ENCODE assay signal across 19 mouse cellular contexts in genomic region chr8:86881951-86882350, GRCm38 (mm10). TPM values are rescaled to one million over a fixed set of nuclear protein-coding genes. Genes with fewer than 3 reads are reported as not detected.
DNase-seq lines count a peak whose midpoint lies in the region; ATAC-seq and TF ChIP-seq lines count a peak whose summit lies in the region.
"Had no signal": no experiment of that assay in that cellular context is flagged by ENCODE, and none has a peak within 500 bp of the region (broad histone marks: within the 10 kb centered on the region; RNA-seq: fewer than 3 reads in every experiment).

No protein-coding gene starts in this region.

- DNase-seq in heart, adult 2 months: no peak
- no peak for DNase-seq in heart, postnatal 4 days
- DNase-seq in lung, embryonic 14.5 days: no peak
- no peak for DNase-seq in lung, postnatal 0 days (ENCODE audit: low spot score)
- no peak for DNase-seq in lung, postnatal 14 days
- DNase-seq: adrenal gland, postnatal 36 days; cerebellum, adult 9-10 months; forebrain, postnatal 0 days; gastrocnemius, postnatal 36 days; kidney, postnatal 25 days; layer of hippocampus, postnatal 36 days; retina, postnatal 1 day; thymus, postnatal 4 days had no signal

- no peaks in the 10 kb centered on the region for H3K9me3 ChIP-seq in lung, embryonic 14.5 days (ENCODE audit: low read depth, low read length)
- H3K9me3 ChIP-seq in lung, postnatal 0 days (ENCODE audit: low read length): no peaks in the 10 kb centered on the region
- no peaks in the 10 kb centered on the region for H3K9me3 ChIP-seq in stomach, embryonic 16.5 days (replicated peaks; ENCODE audit: control insufficient read depth, low read length)
- H3K9me3 ChIP-seq: embryonic facial prominence, embryonic 12.5 days had no signal

- intact Hi-C loops in heart, adult 2 months (cut with DNase I): loop anchor here (2.0 to 5.0 kb wide), 2 partner anchors 15 to 260 kb away; partner anchors contain the start of gene Lonp2

- H3K79me2 ChIP-seq in heart, adult 2 months (replicated peaks; ENCODE audit: control insufficient read depth, insufficient read depth, low read length): peaks cover 6% of the 10 kb centered on the region

- TF ChIP-seq CTCF in heart, adult 2 months (IDR thresholded peaks at IDR 0.05): no peak
- no peak for TF ChIP-seq CTCF in lung, embryonic 14.5 days (IDR thresholded peaks at IDR 0.05; ENCODE audit: low read depth)
- no peak for TF ChIP-seq CTCF in lung, postnatal 0 days (IDR thresholded peaks at IDR 0.05)
- no peak for TF ChIP-seq CTCF in embryonic fibroblast, embryonic 13.5 days (IDR thresholded peaks at IDR 0.05; ENCODE audit: borderline replicate concordance, insufficient read depth, low read length)

- no peak overlapping the region for H3K4me2 ChIP-seq in lung, embryonic 14.5 days
- no peak overlapping the region for H3K4me2 ChIP-seq in lung, postnatal 0 days (replicated peaks; ENCODE audit: low read depth, low read length)
- no peak overlapping the region for H3K4me2 ChIP-seq in stomach, embryonic 16.5 days (ENCODE audit: low read depth, low read length)
- H3K4me2 ChIP-seq: midbrain, embryonic 11.5 days had no signal

- H3K27me3 ChIP-seq in heart, adult 2 months (ENCODE audit: control insufficient read depth, insufficient read depth, low read length): no peaks in the 10 kb centered on the region
- no peaks in the 10 kb centered on the region for H3K27me3 ChIP-seq in lung, embryonic 14.5 days (ENCODE audit: insufficient read depth, low read length)
- no peaks in the 10 kb centered on the region for H3K27me3 ChIP-seq in lung, postnatal 0 days (replicated peaks; ENCODE audit: insufficient read depth, low read length)
- no peaks in the 10 kb centered on the region for H3K27me3 ChIP-seq in stomach, embryonic 16.5 days (ENCODE audit: control insufficient read depth, insufficient read depth, low read length)
- H3K27me3 ChIP-seq: embryonic facial prominence, embryonic 12.5 days had no signal

- no peak for ATAC-seq in lung, embryonic 14.5 days (ENCODE audit: insufficient read depth)
- ATAC-seq in lung, postnatal 0 days: no peak
- no peak for ATAC-seq in stomach, embryonic 16.5 days (ENCODE audit: insufficient read depth, low FRiP score)
- no peak for ATAC-seq in erythroblast, adult 5-6 weeks (replicated peaks; ENCODE audit: low FRiP score, poor library complexity, severe bottlenecking)
- ATAC-seq: forebrain, postnatal 0 days; hindbrain, postnatal 0 days had no signal

- H3K9ac ChIP-seq in heart, adult 2 months (ENCODE audit: low read depth, low read length): peak overlapping the region; percentile 14
- no peak overlapping the region for H3K9ac ChIP-seq in lung, embryonic 14.5 days
- H3K9ac ChIP-seq in lung, postnatal 0 days (replicated peaks; ENCODE audit: low read depth): no peak overlapping the region
- no peak overlapping the region for H3K9ac ChIP-seq in stomach, embryonic 16.5 days (ENCODE audit: low read length)
- H3K9ac ChIP-seq: embryonic facial prominence, embryonic 12.5 days; forebrain, postnatal 0 days had no signal

- no peak for TF ChIP-seq POLR2A in heart, adult 2 months (IDR thresholded peaks at IDR 0.05; ENCODE audit: insufficient read depth, low read depth, low read length)
- TF ChIP-seq POLR2A in embryonic fibroblast, embryonic 13.5 days (IDR thresholded peaks at IDR 0.05; ENCODE audit: low read depth, low read length): no peak

- 54% methylated on average over 9 of the region's 9 CpGs for WGBS in heart, adult 2 months
- WGBS in lung, embryonic 14.5 days: 78% methylated on average over 9 of the region's 9 CpGs
- 76% methylated on average over 9 of the region's 9 CpGs for WGBS in lung, postnatal 0 days
- WGBS in stomach, embryonic 16.5 days: 76% methylated on average over 9 of the region's 9 CpGs

- peaks cover 6% of the 10 kb centered on the region for H3K36me3 ChIP-seq in heart, adult 2 months (ENCODE audit: control insufficient read depth, insufficient read depth, low read length)
- H3K36me3 ChIP-seq in lung, embryonic 14.5 days (ENCODE audit: insufficient read depth): peaks cover 9% of the 10 kb centered on the region; the same call in 1 of the 2 replicates
- H3K36me3 ChIP-seq in lung, postnatal 0 days (ENCODE audit: insufficient read depth, low read length): no peaks in the 10 kb centered on the region
- no peaks in the 10 kb centered on the region for H3K36me3 ChIP-seq in stomach, embryonic 16.5 days (ENCODE audit: control insufficient read depth, insufficient read depth, low read length)

- TF ChIP-seq EP300 in heart, adult 2 months (IDR thresholded peaks at IDR 0.05; ENCODE audit: insufficient read depth, low read depth, low read length): no peak
- TF ChIP-seq EP300 in lung, postnatal 0 days (IDR thresholded peaks at IDR 0.05): no peak

- peak overlapping the region; percentile 53 for H3K27ac ChIP-seq in heart, adult 2 months
- peak overlapping the region; percentile 24; the same call in 1 of the 2 replicates for H3K27ac ChIP-seq in lung, embryonic 14.5 days (ENCODE audit: low read depth)
- no peak overlapping the region for H3K27ac ChIP-seq in lung, postnatal 0 days (ENCODE audit: low read length)
- H3K27ac ChIP-seq in embryonic fibroblast, embryonic 13.5 days (ENCODE audit: insufficient read depth, low read length): peak overlapping the region; percentile 50
- peak overlapping the region; percentile 15; the same call in 1 of the 2 replicates for H3K27ac ChIP-seq in stomach, embryonic 16.5 days (ENCODE audit: low read length)
- H3K27ac ChIP-seq: embryonic facial prominence, embryonic 12.5 days; hindbrain, postnatal 0 days had no signal

- no peak overlapping the region for H3K4me3 ChIP-seq in heart, adult 2 months
- H3K4me3 ChIP-seq in lung, embryonic 14.5 days (ENCODE audit: low read depth, low read length): no peak overlapping the region
- no peak overlapping the region for H3K4me3 ChIP-seq in lung, postnatal 0 days (ENCODE audit: low read depth, low read length)
- no peak overlapping the region for H3K4me3 ChIP-seq in embryonic fibroblast, embryonic 13.5 days (ENCODE audit: insufficient read depth, low read length)
- no peak overlapping the region for H3K4me3 ChIP-seq in stomach, embryonic 16.5 days (replicated peaks; ENCODE audit: low read length)
- H3K4me3 ChIP-seq: embryonic facial prominence, embryonic 12.5 days had no signal

- H3K4me1 ChIP-seq in heart, adult 2 months (ENCODE audit: control insufficient read depth, insufficient read depth, low read length): peaks cover 22% of the 10 kb centered on the region
- peaks cover 15% of the 10 kb centered on the region for H3K4me1 ChIP-seq in lung, embryonic 14.5 days (ENCODE audit: insufficient read depth)
- H3K4me1 ChIP-seq in lung, postnatal 0 days (ENCODE audit: insufficient read depth, low read depth, low read length): peaks cover 9% of the 10 kb centered on the region; the same call in 1 of the 2 replicates
- H3K4me1 ChIP-seq in embryonic fibroblast, embryonic 13.5 days (ENCODE audit: control insufficient read depth, insufficient read depth, low read length): peaks cover 17% of the 10 kb centered on the region
- H3K4me1 ChIP-seq in stomach, embryonic 16.5 days (ENCODE audit: control insufficient read depth, insufficient read depth, low read length): peaks cover 30% of the 10 kb centered on the region

RNA-seq across cellular contexts. Expression of gene N4bp1, which starts 3.1 kb away (rescaled TPM):
- 10 to 100 TPM; 17.1 to 18.1 TPM for total RNA-seq in heart, adult 2 months (2021)
- 8.9 and 12.7 TPM in 2 replicates for polyA plus RNA-seq in heart, adult 2 months (2012; rRNA removed)
- total RNA-seq in heart, postnatal 4 days (2021): 10 to 100 TPM; 23.3 to 24.0 TPM
- 11.3 and 11.5 TPM in 2 replicates for polyA plus RNA-seq in lung, embryonic 14.5 days (2014; fragmentation: Nextera tagmentation; extraction: Ambion mirVana)
- polyA plus RNA-seq in lung, postnatal 0 days (2015; fragmentation: Nextera tagmentation; extraction: Ambion mirVana): 5.4 and 6.4 TPM in 2 replicates
- 33.3 and 35.6 TPM in 2 replicates for polyA plus RNA-seq in embryonic fibroblast, embryonic 13.5 days (2011; ENCODE audit: insufficient read length, low read depth, missing spikeins)
- 6.3 and 6.8 TPM in 2 replicates for polyA plus RNA-seq in stomach, embryonic 16.5 days (2015; fragmentation: Nextera tagmentation; extraction: Ambion mirVana)
- total RNA-seq in erythroblast, adult 5-6 weeks (2015; ENCODE audit: low replicate concordance): 5.0 and 10.7 TPM in 2 replicates
- 6.0 and 8.4 TPM in 2 replicates for total RNA-seq in erythroblast, adult 5-6 weeks (2017; ENCODE audit: low replicate concordance)
